Mouse (Mus musculus) right cerebral cortex, postnatal 36 days (tissue): ENCODE results near the gene Dgki.

ENCODE experiments used
- DNase-seq, 2 experiments: peaks; one replicate each; pipeline ENCODE4 v3.0.0; 2022; ENCODE audit warnings: low spot score in 2 of 2, mixed read lengths in 1 of 2

Gene Dgki

DNA sequence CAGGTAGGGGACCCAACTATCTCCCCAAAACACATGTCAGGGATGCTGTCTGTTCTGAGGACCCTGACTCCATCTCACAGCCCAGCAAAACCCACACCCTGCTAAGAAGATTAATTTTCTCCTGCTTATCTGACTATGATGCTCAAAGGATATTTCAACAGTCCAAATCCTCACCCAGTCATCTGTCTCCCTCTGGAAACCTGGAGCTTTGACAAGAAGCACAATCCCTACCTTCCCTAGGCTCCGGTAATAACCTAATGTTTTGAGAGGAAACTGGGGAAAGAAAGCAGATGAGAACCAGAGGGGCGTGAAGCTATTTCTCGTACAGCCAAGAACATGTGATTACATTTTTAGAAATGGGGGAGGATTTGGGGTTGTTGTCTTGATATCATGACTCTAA is 392.8 kb downstream of the Dgki start:
- DNase-seq = no peak

DNA sequence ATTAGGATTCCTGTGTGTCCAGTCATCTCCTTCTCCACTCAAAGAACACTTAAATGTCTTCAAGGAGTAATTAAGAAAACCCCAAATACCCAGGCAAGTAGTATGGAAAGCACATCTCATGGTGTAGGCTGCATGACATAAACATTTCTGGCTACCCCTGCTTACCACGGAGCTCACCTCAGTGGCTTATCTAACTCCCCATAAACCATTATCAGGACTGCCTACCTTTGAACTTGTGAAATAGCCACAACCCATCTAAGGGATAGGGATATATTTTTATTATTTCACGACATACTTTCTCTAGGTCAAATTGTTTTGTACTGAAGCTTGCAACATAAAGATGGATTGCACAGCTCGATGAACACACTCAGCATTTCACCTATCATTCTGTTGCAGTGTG is 394.0 kb downstream of the Dgki start:
- DNase-seq = no peak

DNA sequence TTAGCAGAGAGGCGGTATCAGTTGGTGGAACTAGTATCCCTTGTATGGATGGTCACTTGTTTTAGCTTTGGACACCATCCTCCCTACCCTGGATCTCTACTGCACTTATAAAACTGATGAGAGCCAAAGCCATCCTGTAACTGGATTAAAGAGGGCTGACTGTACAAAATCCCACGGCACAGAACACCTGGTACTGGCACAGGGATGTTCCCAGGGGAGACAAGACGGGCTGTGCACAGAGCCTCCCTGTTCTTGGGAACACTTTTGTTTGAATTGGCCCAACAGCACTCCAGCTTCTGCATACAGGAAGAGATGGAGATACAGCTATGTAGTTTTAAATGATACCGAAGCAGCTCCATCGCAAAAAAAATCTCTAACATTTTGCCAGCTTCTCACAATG is 395.1 kb downstream of the Dgki start:
- DNase-seq = no peak

DNA sequence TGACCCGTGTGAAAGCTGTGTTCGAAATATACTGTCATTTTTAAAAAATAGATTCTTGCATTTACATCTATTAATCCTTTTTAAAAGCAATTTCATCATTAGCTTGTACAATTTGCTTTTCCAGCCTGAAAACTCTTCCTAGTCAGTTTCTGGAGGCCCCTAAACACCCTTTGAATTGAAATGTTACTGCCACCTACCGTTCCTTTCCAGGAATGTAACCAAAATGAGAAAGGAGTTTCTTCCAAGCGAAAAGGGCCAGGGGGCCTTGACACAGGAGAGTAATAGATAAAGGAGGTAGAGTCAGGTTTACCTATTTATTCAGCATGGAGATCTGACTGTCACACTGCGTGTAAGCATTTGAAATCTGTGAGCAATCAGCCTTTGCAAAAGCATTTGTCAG is 396.2 kb downstream of the Dgki start:
- no peak for DNase-seq

DNA sequence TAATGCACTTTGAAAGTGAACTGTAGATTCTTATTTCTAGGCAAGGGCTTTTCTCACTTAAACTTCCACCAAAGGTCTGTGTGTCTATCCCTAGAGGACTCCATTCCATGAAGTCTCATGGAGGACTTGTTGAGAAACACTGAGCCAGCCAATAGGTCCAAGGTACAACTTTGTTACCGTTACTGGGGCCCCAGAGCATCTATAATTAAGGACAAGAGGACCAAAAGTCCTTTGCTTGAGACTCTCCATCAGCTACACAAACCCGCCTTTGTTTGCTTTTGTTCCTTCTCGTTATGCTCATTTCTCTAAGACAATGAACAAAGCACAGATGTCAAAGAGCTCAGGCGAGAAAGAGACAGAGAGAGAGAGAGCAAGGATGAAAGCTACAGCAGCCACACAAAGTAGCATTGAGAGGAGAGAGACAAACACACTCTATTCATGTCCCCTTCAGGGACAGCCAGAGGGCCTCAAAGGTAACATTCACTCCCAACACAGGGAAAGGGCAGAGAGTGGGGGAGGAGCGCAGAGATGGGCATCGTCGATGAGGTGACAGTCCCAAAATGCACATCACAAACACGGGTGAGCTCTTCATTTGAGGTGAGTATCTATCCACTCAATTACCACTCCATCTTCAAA is 396.7 kb downstream of the Dgki start:
- DNase-seq = no peak

DNA sequence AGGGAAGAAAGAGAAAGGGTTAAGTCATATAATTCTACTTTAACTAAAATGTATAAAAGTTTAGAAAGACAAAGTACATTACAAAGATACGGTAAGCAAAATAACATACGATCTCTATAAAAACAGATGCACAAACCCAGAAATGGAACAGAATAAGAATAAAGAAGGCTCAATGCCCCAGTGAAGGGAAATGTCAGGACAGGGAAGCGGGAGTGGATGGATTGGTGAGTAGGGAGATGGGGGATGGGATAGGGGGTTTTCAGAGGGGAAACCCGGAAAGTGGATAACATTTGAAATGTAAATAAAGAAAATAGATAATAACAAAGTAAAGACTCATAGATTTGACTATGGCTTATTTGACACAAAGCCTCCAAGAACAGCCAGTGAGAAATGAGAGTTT is 400.1 kb downstream of the Dgki start:
- DNase-seq = no peak

DNA sequence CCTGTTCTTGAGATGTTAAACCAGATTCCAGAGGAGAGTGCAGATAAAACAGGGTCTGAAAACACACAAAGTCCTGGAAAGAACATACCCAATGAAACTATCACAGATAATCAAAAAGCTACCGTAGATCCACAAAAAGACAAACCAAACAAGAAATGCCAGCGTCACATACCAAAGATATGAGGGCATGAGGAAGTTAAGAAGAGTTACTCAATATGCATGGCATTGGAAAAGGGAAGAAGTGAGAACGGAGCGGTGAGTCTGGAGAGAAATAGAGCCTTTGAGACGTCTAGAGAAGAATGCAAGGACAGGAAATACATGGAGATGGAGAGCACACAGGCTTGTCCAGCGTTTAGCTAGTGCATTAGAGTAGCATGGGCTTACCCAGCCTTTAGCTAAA is 401.6 kb downstream of the Dgki start:
- DNase-seq = no peak

DNA sequence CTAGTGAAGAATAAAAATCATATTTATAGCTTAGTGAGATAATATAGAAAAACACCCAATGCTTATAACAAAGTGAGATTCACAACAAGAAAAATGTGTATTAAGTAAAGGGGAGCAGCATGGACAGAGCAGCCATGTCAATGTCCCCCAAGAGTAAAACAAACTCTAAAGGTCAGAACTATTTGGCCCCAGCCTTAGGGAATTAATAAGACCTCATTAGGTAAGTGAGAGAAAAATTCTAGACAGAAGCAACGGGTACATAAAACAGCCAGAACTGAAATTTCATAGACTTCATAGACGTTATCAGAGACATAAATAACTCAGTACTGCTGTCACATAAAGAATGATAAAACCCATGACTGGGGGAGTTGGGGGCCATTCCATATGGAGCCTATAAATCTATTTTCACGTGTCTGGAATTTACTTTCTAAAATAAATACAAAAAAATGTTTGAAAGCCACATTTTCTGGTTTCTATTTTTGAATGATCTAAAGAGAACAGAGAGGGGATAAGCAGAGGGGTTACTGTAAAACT is 402.3 kb downstream of the Dgki start:
- no peak for DNase-seq

DNA sequence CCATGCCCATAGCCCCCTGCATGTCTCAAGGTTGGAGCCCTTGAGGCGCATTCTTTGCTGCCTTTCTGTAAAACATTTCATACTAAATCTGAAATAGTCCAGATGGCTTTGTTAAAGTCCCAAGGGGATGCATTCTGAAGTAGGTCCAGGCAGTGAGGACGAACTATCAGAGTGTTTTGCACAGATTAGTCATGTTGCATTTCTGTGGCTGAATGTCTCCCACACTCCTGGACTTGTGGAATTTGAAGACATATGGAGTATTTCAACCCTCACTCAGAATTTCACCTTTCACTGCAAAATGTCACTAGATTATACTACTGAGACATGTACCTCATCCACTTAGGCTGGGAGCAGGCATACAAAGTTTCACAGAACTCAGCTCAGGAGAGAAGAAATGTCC is 403.3 kb downstream of the Dgki start:
- DNase-seq = no peak

DNA sequence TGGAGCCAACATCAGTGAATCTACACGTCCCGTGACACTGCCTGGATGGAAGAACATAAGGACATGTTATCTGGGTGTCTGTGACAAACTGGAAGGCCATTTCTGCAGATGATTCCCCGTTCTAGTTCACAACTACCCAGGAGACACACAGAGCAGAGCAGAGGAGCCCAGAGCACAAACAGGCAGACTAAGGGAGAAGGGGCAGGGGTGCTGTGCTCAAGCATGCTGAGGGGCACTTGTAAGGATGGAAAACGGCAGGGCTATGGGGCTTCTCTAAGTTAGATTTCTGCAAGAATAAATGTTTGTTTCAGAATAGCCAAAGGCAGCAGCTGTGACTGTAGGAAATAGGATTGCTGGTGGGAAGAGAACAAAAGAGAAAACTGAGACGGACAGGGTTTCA is 408.2 kb downstream of the Dgki start:
- no peak for DNase-seq

DNA sequence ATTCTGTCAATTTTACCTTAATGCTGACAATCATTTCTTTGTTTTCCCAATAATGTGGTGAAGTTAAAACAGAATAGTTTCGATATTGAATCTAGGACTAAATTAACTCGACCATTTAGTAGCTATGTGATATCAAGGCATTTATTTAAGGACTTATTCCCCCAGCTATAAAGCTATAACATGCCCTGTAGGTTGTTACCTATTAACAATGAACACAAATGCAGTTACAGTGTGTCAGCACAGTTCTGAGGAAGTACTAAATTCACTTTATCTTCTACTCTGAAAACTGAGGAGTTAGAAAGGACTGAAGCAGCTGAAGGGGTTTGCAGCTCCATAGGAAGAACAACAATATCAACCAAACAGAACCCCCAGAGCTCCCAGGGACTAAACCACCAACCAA is 409.2 kb downstream of the Dgki start:
- no peak for DNase-seq

DNA sequence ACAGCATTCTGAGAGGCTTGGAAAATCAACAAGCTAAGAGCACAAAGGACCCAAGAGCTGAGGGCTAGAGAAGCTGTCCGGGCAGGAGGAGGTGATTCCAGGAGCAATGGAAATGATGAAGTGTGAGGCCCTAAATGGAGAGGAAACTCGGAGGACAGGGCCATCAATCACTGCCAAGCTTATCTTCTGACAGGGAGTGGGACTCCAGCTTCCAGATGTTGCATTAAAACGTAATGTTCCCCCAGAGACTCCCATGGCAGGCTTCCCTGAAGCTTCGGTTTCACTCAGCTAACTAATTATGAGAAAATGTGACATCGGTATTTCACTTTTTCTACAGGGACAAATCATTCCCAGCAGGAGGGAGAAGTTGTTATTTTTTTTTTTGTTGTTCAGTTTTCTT is 409.7 kb downstream of the Dgki start:
- DNase-seq = no peak

DNA sequence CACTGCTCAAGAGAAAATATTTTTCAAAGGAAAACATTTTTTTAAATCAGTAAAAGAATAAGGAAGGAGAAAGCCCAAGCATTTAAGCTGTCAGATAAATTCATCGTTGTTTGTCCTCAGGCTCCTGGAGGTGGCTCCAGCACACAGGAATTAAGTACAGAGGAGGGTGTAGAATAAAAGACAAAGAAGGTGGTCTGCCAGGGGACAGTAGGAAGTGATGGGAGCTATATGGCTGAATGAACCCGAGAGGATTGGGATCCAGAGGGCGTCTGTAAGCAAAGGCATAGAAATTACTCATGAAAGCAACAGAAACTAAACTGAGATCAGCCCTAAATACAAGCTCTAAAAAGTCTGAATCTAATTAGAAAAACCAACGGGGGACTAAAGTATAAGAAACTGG is 418.7 kb downstream of the Dgki start:
- DNase-seq = no peak

DNA sequence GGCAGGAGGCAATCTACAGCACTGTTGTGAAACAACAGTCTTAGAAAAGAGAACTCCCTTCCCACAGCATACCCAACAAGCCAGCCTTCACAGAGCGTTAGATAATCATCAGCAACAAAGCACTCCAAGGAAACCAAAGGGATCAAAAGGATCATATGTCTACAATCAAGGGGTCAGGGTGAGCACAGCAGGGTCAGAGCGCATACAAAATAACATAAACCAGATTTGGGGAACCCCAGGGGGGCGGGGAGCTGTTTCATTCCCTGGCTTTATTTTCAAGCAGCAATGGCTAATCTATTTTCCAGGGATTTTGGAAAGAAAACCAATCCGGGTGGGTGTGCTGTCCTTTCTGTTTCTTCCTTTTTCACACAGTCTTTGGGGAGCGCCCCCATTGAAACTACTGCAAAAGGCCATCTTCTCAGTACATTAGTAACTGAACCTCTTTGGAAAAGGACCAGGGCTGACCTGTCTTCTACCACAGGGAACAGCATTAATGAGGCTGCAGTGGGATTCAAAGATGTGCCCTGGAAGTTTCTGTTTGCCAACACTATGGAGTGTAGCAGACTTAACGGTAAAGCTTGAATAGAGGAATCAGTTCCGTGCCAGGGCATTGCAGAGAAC is 419.2 kb downstream of the Dgki start:
- DNase-seq = no peak

DNA sequence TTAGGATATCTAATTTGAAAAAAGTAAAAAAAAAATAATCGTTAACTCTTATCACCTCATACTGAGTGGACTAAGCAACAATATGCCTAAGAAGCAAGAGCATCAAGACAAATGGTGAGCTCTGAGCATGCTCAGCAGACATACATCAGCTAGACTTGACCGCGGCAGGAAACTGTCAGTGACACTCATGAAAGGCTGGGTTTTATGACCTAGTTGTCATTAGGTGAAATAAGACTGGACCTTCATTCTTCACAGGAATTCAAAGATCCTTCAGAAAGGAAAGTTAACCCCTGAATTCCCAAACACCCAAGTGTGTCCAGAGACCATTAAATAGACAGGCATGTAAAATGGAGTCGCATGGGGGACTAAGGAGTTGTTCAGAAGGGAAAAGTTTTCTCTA is 422.6 kb downstream of the Dgki start:
- no peak for DNase-seq

DNA sequence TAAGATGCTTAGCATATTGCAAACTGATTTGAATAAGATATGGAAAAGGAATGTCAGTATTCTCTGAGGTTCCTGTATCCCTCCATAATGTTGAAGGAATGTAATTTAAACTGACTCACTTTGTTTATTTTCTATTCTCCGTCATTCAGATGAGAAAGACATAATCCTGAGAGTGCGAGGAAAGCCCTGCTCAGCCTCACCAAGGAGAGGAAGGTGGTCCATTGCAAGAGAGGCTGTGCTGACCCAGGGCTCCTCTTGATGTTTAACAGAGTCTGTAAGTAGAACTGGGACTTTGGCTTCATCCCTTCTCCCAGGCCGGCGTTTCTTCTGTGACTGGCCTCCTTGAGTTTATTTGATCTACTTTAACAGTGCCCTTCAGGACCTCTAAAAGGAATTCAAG is 423.6 kb downstream of the Dgki start:
- DNase-seq = no peak

DNA sequence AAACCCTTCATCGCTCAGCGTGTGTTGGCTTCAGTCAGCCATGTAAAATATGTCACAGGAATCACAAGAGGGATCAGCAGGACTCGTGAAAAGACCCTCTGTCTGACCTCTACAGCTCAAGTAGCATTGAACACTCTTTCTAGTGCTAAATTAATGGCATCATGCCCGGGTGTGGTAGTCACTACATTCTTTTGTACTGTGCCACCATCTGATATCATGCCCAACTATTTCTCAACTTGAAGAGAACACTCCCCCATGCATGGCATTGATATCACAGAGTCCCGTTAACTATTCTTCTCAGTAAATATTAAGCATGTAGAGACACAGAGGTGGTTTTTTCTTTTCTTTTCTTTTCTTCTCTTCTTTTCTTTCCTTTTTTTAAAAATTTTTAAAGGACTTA is 424.1 kb downstream of the Dgki start:
- no peak for DNase-seq

DNA sequence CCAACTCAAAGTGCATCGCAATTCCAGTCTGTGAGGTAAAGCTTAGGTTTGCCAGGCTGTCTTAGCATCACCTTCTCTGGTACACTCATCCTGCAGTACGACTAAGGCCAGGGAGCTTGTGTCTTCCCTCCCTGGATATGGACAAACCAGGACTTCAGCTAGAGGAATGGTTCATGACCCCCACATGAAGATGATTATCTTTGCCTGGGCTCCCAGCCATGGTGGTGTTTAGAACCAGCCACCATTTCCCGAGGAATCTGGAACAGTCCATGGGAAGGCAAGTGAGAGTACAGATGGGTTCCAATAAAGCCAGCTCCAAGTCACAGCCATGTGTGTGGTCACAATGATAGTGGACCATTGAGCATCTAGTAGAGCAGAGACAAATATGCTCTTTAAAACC is 427.1 kb downstream of the Dgki start:
- no peak for DNase-seq

DNA sequence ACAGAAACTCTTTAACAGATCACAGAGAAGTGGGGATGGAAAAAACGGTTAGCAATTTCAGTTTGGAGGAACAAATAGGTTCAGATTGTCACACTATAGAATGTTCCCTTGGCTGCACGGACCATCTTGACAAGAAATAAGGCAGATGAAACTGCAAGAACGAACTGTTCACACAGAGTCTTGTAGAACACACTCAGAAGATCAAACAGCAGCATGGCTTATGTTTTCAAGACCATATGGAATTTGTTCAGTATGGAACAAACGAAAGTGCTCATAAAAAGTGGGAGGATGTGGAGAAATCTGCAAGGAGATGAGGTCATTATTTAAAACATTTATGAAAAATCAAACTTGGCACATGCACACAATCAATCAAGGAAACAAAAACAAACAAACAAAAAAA is 431.8 kb downstream of the Dgki start:
- DNase-seq = no peak

DNA sequence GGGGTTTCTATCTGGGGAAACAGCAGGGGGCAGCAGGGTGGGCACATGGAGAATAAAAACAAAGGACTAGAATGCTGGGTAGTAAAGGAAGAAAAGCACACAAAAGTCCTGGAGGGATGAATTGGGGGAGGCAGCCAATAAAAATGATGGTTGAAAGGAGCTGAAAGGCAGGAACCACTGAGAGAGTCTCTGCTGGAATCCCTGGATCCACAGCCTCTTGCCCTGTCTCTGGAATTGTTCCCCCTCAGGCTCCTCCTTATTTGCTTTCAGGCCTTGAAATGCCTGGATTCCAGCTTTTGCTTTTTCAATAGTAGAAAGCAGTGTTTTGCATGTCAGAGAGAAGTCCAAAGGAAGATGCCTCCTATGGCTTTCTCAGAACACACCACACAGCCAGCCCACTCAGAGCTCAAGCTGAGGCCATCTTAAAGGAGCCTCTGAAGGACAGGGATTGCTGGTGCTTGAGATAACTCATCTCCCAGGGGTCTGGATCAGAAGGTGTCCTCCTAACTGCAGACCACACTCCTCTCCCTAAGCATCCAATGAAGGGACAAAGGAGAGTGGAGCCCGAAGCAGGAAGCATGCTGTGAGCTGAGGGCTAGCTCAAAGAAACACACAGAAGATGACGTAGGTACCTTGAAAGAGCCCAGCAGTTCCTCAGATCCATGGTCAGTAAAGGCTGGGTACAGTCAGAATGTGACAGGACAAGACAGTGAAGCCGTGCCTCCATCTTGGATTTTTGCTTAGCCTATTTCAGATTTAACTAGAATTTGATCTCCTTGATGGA is 441.5 kb downstream of the Dgki start:
- DNase-seq = no peak

DNA sequence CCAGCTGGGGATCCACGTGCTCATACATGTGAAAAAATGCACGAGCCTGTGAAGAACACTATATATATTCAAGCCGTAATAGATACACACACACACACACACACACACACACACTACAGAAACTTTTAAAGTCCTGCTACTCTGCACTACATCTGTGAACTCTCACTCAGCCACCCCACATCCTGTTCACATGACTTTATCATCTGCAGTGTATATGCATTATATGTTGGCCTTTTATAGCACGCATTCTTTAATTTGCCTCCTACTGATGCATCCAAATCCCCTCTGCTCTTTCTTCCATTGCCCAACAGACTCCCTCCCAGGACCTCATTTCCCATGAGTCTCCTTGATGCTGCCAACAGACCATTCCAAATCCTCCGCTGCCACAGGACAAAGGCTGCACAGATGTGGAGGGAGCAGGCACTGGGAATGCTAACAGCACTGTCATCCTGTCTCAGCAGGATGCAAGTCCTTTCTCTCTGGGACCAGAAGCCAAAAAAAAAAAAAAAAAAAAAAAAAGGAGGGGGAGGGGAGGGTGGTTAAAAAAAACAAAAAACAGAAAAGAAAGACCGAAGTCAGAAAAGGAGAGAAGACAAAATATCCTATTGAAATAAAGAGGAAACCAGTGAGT is 442.2 kb downstream of the Dgki start:
- DNase-seq = no peak

DNA sequence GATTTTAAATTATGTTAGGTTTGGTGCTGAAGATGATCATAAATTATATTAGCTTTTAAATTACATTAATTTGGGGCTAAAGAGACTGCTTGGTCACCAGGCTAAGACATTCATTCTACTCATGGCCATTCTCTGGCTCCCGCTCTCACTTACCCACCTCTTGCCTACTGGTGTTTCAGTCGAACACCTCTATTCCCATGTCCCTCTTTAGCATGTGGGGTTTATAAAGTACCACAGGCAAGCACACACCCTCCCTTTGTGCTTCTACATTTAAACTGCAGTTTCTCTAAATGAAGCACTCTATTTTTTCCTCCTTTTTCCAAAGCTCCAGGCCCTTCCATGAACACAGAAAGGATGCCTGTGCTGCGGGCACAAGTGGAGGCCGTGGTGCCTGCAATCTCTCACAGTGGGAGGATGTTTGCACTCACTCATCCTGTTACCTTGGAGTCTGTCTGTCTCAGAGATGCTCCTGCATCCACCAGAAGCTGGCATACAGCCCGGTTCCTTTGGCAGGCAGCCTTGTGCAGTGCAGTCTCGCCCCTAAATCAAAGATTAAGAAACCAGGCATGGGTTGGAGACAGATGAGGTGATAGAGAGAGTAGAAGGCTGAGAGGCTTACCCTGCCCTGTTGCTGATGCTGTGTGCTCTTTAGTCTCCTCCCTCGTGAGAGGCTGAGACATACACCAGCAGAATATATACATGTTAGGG is 449.4 kb downstream of the Dgki start:
- peak; percentile 84 to 86 for DNase-seq
